Comparison of ENCODE assay signal across 20 mouse cellular contexts in the genomic region with DNA sequence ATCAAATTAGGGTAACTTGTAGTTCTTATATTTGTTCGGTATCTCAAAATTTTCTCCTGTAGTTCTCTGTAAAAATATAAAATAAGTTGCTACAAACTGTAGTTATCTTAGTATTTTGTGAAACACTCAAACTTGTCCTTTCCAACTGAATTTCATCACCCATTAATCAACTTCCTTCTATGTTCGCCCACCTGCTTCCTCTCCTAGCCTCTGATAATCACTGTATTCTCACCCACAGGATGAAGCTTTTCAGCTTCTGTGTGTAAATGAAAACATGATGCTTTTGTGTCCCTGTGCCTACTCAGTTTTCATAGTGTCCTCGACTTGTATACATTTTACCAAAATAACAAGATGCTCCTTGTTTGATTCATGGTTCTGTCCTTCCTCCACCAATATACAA.
"Had no signal": no experiment of that assay in that cellular context is flagged by ENCODE, and none has a peak within 500 bp of the region (broad histone marks: within the 10 kb centered on the region; RNA-seq: fewer than 3 reads in every experiment).

No protein-coding gene starts in this region.

- H3K27ac ChIP-seq: lung, embryonic 15.5 days; macrophage; midbrain, embryonic 10.5 days; midbrain, embryonic 12.5 days; neural tube, embryonic 13.5 days; neural tube, embryonic 15.5 days had no signal

- DNase-seq: liver, postnatal 0 days; lung, adult 2 months; lung, postnatal 14 days; lung, postnatal 36 days; midbrain, embryonic 14.5 days; right cerebral cortex, adult 18-20 months; right cerebral cortex, postnatal 4 days; spleen, adult 18-20 months; thymus, adult 18-20 months; thymus, postnatal 14 days; thymus, postnatal 36 days had no signal

- H3K36me3 ChIP-seq: lung, embryonic 15.5 days; midbrain, embryonic 10.5 days; midbrain, embryonic 12.5 days; neural tube, embryonic 13.5 days; neural tube, embryonic 15.5 days had no signal

- ATAC-seq: liver, postnatal 0 days; lung, postnatal 0 days; midbrain, embryonic 16.5 days had no signal

- H3K9me3 ChIP-seq: lung, embryonic 15.5 days; midbrain, embryonic 10.5 days; midbrain, embryonic 12.5 days; neural tube, embryonic 13.5 days; neural tube, embryonic 15.5 days had no signal

- H3K4me3 ChIP-seq: lung, embryonic 15.5 days; midbrain, embryonic 10.5 days; midbrain, embryonic 12.5 days; myocyte; neural tube, embryonic 13.5 days; neural tube, embryonic 15.5 days had no signal

- H3K9ac ChIP-seq: liver, postnatal 0 days; lung, embryonic 15.5 days; midbrain, embryonic 12.5 days; neural tube, embryonic 13.5 days; neural tube, embryonic 15.5 days had no signal

- H3K4me2 ChIP-seq: lung, embryonic 15.5 days; midbrain, embryonic 12.5 days; neural tube, embryonic 13.5 days; neural tube, embryonic 15.5 days had no signal

- H3K4me1 ChIP-seq: lung, embryonic 15.5 days; midbrain, embryonic 10.5 days; midbrain, embryonic 12.5 days; neural tube, embryonic 13.5 days; neural tube, embryonic 15.5 days had no signal

- H3K27me3 ChIP-seq: lung, embryonic 15.5 days; midbrain, embryonic 12.5 days; neural tube, embryonic 13.5 days; neural tube, embryonic 15.5 days had no signal
